Mouse (Mus musculus): ENCODE measurements at regions not wholly inside any gene's neighbourhood (a gene's known extent, or its start where the extent isn't known, plus 50 kb on each side); places are given as distances from the start of the nearest gene placed in this dataset.

DNA sequence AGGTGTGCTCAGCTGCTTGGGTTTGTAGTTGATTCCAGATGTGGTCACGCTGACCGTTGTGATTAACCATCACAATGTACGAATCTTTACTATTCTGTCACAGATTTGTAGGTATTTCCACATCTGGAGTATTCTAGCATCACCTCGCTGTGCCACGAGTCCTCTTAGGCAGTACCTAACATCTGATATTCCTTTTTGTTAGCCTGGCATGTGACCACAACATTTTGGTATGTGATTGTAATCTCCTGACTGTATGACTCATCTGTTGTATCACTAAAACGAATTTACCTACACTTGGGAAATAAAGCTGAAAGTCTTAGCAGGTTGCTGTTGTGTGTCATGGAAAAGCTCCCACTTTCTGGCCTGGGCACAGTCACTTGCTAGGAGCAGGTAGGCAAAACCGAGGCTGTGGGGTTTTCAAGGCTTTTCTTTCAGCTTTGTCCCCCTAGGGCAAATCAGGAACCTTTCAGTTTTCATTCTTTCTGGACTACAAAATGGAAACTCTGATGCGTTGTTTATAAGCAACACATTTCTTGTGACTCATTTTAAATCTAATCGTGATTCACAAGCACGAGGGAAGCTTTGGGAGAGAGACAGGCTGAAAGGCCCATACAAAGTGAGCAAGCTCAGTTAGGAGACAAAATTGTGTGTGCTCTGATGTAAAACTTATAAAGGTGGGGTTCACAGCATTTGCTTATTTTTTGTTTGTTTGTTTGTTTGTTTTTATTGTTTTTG lies 371.5 kb downstream of the Gpat3 start:
- H3K4me1 ChIP-seq (ENCODE audit: control insufficient read depth, insufficient read depth, low read length): no peaks in the 10 kb centered on the region
- no peak overlapping the region for H3K4me2 ChIP-seq (replicated peaks; ENCODE audit: low read depth, low read length, severe bottlenecking)
- no peaks in the 10 kb centered on the region for H3K9me3 ChIP-seq (ENCODE audit: control insufficient read depth, low read length)
- no peaks in the 10 kb centered on the region for H3K27me3 ChIP-seq (ENCODE audit: control insufficient read depth, insufficient read depth, low read length)
- WGBS: 68% methylated on average over 10 of the region's 10 CpGs
- no peak overlapping the region for H3K9ac ChIP-seq (ENCODE audit: low read depth, low read length, severe bottlenecking)
- ATAC-seq (ENCODE audit: low FRiP score, low read depth): no peak
- no peak for TF ChIP-seq POLR2A (IDR thresholded peaks at IDR 0.05; ENCODE audit: borderline replicate concordance, extremely low read depth, insufficient read depth, insufficient read length)
- DNase-seq (ENCODE audit: low spot score): no peak
- no peak overlapping the region for H3K27ac ChIP-seq (replicated peaks; ENCODE audit: low read depth, low read length)
- H3K36me3 ChIP-seq (ENCODE audit: control insufficient read depth, insufficient read depth, low read length): no peaks in the 10 kb centered on the region
- no peak overlapping the region for H3K4me3 ChIP-seq (replicated peaks; ENCODE audit: low read length)

DNA sequence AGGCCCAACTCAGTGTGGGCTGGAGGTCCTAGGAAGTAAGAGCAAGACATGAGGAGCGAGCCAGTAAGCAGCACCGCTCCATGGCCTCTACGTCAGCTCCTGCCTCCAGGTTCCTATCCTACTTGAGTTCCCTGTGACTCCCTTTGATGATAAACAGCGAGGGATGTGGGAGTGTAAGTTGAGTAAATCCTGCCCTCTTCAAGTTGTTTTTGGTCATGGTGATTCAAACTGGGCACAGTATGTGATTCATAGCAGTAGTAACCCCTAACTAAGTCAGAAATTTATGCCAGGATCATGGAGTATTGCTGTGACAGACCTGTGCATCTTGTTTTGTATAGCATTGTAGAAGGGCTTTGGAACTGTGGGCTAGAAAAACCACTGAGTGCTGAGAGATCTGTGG lies 366.5 kb downstream of the Gpat3 start:
- DNase-seq (ENCODE audit: low spot score) (no peak), ATAC-seq (ENCODE audit: low FRiP score, low read depth) (no peak)
- Histone ChIP-seq H3K36me3 (ENCODE audit: control insufficient read depth, insufficient read depth, low read length) (no peaks in the 10 kb centered on the region), H3K27me3 (ENCODE audit: control insufficient read depth, insufficient read depth, low read length) (no peaks in the 10 kb centered on the region), H3K9ac (ENCODE audit: low read depth, low read length, severe bottlenecking) (no peak overlapping the region), H3K9me3 (ENCODE audit: control insufficient read depth, low read length) (no peaks in the 10 kb centered on the region), H3K4me2 (replicated peaks; ENCODE audit: low read depth, low read length, severe bottlenecking) (no peak overlapping the region), H3K27ac (replicated peaks; ENCODE audit: low read depth, low read length) (no peak overlapping the region), H3K4me3 (replicated peaks; ENCODE audit: low read length) (no peak overlapping the region), H3K4me1 (ENCODE audit: control insufficient read depth, insufficient read depth, low read length) (no peaks in the 10 kb centered on the region)
- TF ChIP-seq POLR2A (IDR thresholded peaks at IDR 0.05; ENCODE audit: borderline replicate concordance, extremely low read depth, insufficient read depth, insufficient read length): no peak
- WGBS: 87% methylated on average over 4 of the region's 4 CpGs

DNA sequence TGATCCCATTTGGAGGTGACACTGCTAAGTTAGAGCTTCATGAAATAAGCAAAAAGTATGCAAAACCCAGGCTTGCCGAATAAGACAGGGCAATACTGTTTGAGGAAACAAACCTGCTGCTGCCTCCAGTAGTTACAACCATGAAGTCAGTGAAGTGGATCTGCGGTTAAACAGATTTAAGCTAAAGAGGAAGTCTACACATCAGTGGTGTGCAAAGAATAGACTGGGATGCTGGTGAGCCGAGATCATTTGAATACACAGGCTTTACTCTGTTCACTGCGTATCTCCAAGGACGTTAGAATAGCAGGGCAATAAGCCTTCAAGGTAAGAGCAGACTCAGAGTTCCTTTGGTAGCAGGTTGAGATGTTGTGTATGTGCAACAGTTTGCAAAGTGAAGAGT lies 362.6 kb downstream of the Gpat3 start:
- DNase-seq (ENCODE audit: low spot score) (no peak), ATAC-seq (ENCODE audit: low FRiP score, low read depth) (no peak)
- Histone ChIP-seq H3K4me1 (ENCODE audit: control insufficient read depth, insufficient read depth, low read length) (no peaks in the 10 kb centered on the region), H3K27ac (replicated peaks; ENCODE audit: low read depth, low read length) (no peak overlapping the region), H3K4me2 (replicated peaks; ENCODE audit: low read depth, low read length, severe bottlenecking) (no peak overlapping the region), H3K4me3 (replicated peaks; ENCODE audit: low read length) (no peak overlapping the region), H3K27me3 (ENCODE audit: control insufficient read depth, insufficient read depth, low read length) (no peaks in the 10 kb centered on the region), H3K9me3 (ENCODE audit: control insufficient read depth, low read length) (no peaks in the 10 kb centered on the region), H3K36me3 (ENCODE audit: control insufficient read depth, insufficient read depth, low read length) (no peaks in the 10 kb centered on the region), H3K9ac (ENCODE audit: low read depth, low read length, severe bottlenecking) (no peak overlapping the region)
- TF ChIP-seq POLR2A (IDR thresholded peaks at IDR 0.05; ENCODE audit: borderline replicate concordance, extremely low read depth, insufficient read depth, insufficient read length): no peak
- WGBS: 87% methylated on average over 5 of the region's 5 CpGs

DNA sequence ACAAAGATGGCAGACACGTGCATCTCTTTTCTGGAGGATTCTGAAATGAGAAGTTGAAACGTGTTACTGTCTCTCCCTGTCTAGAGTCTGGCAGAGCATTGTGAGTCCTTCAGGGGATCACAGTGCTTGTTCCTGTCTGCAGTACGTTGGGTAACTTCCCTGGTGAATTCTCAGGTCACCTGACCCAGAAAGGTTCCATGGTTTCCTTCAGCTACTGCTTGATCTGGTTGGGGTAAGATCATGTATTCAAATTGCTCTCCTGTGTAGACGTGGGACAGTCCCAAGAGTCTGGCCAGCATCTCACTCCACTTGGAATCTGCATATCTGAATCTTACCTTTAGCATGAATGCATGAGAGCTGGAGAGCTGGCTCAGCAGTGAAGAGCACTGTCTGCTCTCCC lies 350.0 kb downstream of the Gpat3 start:
- no peak for TF ChIP-seq POLR2A (IDR thresholded peaks at IDR 0.05; ENCODE audit: borderline replicate concordance, extremely low read depth, insufficient read depth, insufficient read length)
- no peak for ATAC-seq (ENCODE audit: low FRiP score, low read depth)
- WGBS: 76% methylated on average over 4 of the region's 4 CpGs

DNA sequence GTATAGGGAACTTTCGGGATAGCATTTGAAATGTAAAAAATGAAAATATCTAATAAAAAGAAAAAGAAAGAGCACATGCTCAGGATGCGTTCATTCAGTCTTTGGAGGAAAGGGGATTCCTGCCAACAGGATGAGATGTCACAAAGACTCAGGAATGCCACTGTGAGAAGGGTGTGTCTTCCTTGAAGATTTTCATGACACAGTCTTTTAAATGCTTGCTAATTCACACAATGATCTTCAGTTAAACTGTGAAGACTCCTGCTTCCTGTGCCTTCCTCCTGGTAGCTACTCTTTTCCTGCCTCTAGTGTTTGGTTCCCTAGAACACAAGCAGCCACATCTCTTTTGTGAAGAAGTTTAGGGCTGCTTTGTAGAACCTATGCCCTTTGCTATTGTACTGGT lies 345.5 kb downstream of the Gpat3 start:
- Histone ChIP-seq H3K27me3 (ENCODE audit: control insufficient read depth, insufficient read depth, low read length) (no peaks in the 10 kb centered on the region), H3K4me3 (replicated peaks; ENCODE audit: low read length) (no peak overlapping the region), H3K27ac (replicated peaks; ENCODE audit: low read depth, low read length) (no peak overlapping the region), H3K9ac (ENCODE audit: low read depth, low read length, severe bottlenecking) (no peak overlapping the region), H3K9me3 (ENCODE audit: control insufficient read depth, low read length) (no peaks in the 10 kb centered on the region), H3K4me1 (ENCODE audit: control insufficient read depth, insufficient read depth, low read length) (no peaks in the 10 kb centered on the region), H3K36me3 (ENCODE audit: control insufficient read depth, insufficient read depth, low read length) (no peaks in the 10 kb centered on the region), H3K4me2 (replicated peaks; ENCODE audit: low read depth, low read length, severe bottlenecking) (no peak overlapping the region)
- ATAC-seq (ENCODE audit: low FRiP score, low read depth): no peak
- 94% methylated on average over 2 of the region's 2 CpGs for whole genome bisulfite sequencing
- no peak for DNase-seq (ENCODE audit: low spot score)
- TF ChIP-seq POLR2A (IDR thresholded peaks at IDR 0.05; ENCODE audit: borderline replicate concordance, extremely low read depth, insufficient read depth, insufficient read length): no peak

More for the DNA sequence above, 350.0 kb downstream of the Gpat3 start:
- H3K27ac ChIP-seq (replicated peaks; ENCODE audit: low read depth, low read length): no peak overlapping the region
- no peak for DNase-seq (ENCODE audit: low spot score)
- no peaks in the 10 kb centered on the region for H3K36me3 ChIP-seq (ENCODE audit: control insufficient read depth, insufficient read depth, low read length)
- no peaks in the 10 kb centered on the region for H3K27me3 ChIP-seq (ENCODE audit: control insufficient read depth, insufficient read depth, low read length)
- H3K9me3 ChIP-seq (ENCODE audit: control insufficient read depth, low read length): no peaks in the 10 kb centered on the region
- no peaks in the 10 kb centered on the region for H3K4me1 ChIP-seq (ENCODE audit: control insufficient read depth, insufficient read depth, low read length)
- H3K9ac ChIP-seq (ENCODE audit: low read depth, low read length, severe bottlenecking): no peak overlapping the region
- H3K4me2 ChIP-seq (replicated peaks; ENCODE audit: low read depth, low read length, severe bottlenecking): no peak overlapping the region
- H3K4me3 ChIP-seq (replicated peaks; ENCODE audit: low read length): no peak overlapping the region

Data from limb, embryonic 14.5 days (tissue).